Mouse (Mus musculus) monocyte, adult 2 months (primary cell): ENCODE measurements at regions not wholly inside any gene's neighbourhood (a gene's known extent, or its start where the extent isn't known, plus 50 kb on each side); places are given as distances from the start of the nearest gene placed in this dataset.

ENCODE experiments used
- DNase-seq, 2 experiments: peaks; one replicate each; pipeline ENCODE4 v3.0.0; 2022; ENCODE audit warnings: low spot score in 2 of 2, low read depth in 1 of 2

DNA sequence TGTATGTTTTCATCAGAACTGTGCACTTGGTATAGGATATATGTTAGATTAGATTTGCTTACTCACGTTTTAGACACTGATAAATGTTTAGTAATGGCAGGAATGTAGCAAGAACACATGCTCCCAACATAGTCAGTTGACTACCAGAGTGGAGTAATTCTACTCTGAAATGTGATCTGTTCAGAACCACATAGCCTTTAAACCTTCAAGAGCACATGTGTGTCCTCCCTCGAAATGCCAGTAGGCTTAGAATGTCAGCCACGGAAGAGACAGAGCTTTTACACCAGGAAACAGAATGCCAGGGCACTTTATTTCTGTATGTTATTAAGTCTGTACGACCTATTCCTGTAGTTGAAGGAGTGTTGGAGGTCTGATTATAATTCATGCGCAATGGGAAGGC, 51.3 kb upstream of the Cd28 start:
- DNase-seq: no peak

- no peak for DNase-seq
Measured at GRCm38 (mm10) chr1:60662301-60662986, 54.2 kb upstream of the Cd28 start.

DNA sequence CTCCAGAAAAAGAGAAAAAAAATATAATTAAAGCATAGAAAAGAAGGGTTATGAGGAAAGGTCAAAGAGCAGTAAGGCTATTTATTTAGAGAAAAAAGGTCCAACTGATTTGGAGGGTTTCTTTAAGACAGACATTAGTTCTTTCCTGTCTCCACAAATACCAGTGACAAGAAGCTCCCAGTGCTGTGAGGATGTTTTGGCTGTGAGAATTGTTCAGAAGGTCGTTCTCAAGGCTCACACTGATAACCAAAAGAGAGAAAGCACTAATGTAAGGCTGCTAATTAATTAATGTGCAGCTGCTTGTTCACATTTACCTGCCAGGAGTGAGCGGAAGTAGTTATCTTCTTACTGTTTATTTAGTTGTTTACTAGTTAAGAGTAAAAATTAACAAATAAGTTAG, 54.7 kb upstream of the Cd28 start:
- DNase-seq: no peak

DNA sequence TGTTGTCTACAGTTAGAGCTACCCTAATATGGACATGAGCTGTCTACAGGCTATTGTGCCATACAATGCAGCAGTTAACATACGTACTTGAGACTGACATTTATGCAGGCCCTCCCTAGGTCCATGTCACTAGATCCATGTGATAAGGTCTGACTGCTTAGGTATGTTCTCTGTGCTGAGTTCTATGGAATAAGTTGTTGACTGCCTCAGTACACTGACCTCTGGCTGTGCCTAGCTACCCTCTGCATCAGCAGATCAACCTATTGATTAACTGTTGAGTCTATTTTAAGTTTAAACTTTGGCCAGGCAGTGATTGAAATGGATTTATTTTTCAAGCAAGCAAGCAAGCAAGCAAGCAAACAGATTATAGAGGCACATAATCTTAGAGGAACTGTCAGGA, 57.0 kb upstream of the Cd28 start:
- no peak for DNase-seq

- no peak for DNase-seq
Measured at GRCm38 (mm10) chr1:60659041-60659440, 57.6 kb upstream of the Cd28 start.

DNA sequence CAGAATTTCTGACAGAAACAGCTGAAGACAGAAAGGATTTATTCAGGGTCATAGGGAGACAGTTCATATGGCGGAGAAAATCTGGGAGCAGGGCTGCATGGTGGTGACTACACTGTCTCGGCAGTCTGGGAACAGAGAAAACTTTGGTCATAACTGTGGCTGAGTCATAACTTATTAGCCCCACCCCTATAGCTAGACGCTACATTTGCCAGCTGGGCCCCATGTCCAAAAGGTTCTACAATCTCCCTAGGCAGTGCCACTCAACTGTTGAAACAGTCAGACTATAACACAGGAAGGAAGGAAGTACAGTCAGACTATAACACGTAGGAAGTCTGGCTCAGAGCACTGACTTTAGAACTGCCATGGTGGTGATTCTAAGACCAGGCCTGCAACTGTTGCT, 58.2 kb upstream of the Cd28 start:
- DNase-seq: no peak

- DNase-seq: no peak
Measured at GRCm38 (mm10) chr1:60657511-60657910, 59.1 kb upstream of the Cd28 start.

GRCm38 (mm10) chr1:60656976-60657375, 59.6 kb upstream of the Cd28 start:
- no peak for DNase-seq

DNA sequence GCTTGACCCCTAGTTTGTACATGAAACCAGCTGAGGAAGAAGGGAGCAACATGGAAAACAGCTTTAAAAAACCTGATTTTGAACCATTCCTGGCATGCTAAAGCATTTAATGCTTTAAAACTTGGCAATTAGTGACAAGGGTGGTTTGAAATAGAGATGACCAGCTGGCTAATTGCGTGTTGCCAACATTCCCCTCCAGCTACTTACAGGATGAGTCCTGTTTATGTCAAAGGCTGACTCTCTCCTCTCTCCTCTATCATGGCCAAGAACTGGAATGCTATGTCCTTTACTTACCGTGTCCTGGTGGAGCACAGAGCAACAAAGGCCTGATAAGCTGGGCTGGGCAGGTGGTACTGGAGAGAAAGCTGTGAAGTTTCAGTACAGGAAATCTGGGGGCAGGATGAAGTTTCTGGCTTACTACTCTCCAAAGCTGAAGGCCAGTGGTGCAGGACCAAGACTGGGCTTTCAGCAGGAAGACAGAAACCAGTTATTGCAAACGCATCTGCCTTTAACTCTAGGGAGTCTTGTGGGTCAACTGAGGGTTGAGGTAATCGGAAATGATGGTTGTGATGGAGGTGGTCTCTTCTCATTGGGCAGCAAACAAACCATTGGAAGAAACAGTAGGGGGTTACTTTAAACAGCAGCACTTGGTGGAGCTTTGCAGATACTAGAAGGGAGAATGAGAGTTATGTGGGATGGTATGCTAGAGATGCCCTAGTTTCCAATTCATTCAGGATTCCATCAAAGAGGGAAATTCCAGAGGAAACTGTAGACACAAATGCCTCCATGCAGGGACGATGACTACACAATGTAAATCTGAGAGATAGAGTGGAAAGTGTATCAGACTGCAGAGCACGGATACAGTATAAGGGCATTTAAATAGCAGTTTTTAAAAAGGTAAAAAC, 60.7 kb upstream of the Cd28 start:
- DNase-seq: no peak

DNA sequence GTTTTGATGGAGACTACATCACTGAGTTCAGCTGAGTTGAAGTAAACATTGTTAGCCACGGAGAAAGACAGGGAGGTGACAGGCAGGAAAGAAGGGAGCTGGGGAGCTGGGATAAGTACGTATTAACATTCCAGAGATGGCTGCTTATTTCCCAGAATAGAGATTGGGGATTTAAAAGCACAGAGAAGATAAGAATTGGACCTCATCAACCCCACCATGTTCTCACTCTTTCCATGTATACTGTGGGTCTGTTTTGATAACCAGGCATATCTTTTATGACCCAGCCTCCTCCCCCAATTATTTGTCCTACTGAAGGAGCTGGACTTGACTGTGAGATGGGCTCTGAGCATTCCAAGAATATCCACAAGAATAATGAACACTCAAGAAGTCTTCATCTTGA, 61.4 kb upstream of the Cd28 start:
- no peak for DNase-seq

DNA sequence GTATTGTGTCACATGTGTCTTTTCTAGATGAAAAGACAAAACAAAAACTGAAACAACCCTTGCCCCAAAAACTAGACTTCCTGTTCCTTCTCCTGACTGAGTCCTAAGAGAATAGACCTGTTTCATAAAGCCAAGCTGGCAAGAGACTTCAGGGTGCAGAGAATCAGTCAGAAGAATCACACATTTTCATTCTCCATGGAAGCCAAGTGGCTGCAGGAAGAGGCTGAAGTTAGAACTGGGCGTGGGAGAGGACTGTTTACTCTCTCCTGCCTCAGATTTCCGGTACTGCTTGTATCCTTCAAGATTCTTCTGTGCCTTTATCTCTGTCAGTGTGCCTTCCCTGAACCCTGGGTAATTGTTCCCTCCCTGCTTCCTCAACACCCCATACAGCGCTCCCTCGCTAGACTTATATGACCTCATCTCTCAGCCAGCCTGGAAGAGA, 64.0 kb upstream of the Cd28 start:
- no peak for DNase-seq

DNA sequence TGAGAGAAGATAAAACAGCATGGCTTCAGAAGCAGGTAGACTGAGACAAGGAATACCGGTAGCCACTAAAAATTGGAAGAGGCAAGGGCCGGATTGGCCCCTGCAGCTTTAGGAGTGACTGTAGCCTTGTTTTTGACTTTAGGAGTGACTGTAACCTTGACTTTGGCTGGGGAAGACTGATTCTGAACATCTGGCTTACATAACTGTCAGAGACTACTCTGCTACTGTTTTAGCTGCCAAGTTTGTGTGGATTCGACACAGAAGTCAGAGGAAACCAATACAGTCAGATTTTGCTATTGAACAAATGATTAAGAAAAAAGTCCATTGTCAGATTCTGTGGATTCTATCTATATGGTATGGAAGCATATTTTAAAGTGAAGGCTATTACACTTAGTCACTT, 66.4 kb upstream of the Cd28 start:
- DNase-seq: no peak

DNA sequence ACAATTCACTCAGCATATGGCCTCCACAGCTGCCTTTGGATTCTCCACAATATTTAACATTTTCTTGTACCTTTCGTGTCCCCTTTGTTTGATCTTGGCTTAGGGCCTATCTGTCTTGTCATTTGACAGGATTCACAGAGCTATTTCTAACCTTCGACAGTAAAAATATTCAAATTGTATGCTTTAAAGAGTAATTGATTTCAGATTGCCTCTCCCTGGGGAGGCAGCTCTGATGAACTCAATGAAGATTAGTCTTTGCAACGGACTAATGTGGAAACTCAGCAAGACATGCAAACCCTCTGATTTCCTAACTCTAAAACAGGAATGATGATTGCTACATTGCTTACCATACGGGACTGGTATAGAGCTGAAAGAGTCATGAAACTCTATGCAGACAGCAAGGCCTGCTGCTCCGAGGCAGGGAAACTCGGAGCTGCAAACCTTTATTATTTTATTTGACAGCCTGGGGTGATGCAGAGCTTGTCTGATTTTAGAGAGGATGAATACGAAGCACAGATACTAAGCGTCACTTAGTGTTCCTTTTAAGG, 67.2 kb upstream of the Cd28 start:
- no peak for DNase-seq

DNA sequence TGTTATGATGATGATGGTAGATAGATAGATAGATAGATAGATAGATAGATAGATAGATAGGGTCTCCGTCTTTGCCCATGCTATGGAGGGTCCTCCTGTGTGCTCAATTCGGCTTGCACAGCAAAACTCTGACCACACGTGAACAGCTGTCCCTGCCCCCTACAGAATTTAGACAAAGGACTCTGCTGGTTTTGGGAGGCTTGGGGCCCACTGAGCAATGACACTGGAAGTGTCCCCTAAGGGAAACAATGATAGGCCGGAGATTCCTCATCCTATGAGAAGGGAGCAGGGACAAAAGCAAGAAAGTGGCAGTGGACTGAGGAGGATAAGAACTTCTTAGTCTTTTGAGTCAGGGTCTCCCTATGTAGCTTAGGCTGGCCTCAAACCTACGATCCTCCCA, 69.8 kb upstream of the Cd28 start:
- no peak for DNase-seq

DNA sequence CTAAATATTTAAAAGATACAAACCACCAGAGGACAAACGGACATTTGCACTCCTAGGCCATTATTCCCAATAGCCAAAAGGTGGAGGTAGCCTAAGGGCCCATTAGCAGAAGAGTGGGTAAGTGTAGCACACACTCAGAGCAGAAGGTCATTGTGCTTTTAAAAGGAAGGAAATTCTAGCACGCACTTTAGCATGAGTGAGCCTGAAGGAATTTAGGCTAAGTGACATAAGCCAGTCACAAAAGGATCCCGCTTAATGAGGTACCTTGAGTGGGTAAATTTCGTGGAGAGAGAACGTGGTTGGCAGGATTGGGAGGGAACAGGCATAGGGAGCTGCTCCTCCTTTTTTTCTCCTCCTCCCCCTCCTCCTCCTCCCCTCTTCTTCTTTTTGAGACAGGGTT, 70.4 kb upstream of the Cd28 start:
- DNase-seq: no peak

DNA sequence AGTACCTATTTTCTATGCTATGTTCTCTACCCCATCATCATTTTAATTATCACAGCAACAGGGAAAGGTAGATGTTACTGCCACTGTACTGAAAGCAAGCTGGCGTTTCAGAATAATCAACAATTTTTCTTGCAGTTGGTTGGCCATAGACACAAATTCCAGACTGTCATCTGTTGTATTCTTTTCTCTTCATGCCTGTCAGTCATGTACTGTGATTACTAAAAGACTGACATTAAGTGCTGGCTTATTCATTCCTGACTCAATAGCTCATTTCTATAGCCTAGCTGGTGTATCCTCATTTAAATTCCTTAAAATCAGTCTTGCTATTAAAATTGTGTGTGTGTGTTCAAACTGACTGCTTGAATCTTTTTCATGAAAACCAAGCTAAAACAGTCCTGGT, 71.4 kb upstream of the Cd28 start:
- no peak for DNase-seq

DNA sequence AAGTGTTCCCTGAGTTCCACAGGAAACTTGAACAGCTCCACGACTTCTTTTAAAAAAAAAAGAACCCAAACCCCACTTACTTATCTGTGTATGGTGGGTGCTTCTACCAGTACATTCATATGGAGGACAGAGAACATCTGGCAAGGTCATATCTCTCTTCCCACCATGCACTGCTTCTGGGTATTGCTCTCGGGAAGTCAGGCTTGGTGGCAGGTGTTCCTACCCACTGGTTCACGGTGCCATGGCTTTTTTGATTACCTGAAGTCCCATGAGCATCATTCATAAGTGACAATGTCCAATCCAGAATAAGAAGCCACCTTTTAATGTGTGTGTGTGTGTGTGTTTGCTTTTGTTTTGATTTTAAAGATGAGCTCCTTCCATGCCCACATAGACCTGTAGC, 73.8 kb upstream of the Cd28 start:
- DNase-seq: no peak

DNA sequence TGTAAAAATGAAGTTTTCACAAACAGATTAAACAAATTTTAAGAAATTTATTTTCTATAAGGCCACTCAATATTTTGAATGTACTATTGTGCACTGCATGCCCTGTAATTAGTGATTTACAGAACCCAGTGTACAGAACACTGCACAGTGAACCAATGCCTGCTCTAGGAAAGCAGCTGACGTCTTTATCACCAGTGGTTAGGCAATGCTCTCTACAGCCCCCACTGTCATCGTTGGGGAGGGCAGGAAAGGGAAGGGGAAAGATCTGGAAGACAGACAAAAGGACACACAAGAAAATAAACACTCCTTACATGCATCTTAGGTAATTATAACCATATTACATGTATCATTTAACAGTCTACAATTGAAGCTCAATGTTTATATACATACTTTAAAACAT, 74.4 kb upstream of the Cd28 start:
- no peak for DNase-seq

DNA sequence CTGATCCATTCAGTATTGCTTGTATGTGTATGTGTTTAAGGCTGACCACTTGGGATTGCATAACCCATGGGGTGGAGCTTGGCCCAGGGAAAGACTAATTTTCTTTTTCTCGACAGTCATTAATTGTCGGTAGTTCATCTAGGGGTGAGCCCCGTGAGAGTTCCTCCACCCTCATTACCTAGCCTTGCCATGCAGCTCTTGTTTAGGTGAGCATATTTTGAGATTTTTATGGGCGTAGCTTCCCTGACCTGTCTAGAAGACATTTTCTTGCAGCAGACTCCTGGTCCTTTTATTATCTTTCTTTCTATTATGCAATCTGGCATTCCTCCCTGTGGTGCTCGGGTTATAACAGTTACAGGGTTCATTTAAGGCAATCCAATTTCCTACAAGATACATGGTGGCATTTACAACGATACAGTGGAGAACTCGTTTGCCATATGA, 74.4 kb upstream of the Raph1 start:
- no peak for DNase-seq

GRCm38 (mm10) chr1:60639536-60639935, 72.6 kb upstream of the Raph1 start:
- DNase-seq: no peak

DNA sequence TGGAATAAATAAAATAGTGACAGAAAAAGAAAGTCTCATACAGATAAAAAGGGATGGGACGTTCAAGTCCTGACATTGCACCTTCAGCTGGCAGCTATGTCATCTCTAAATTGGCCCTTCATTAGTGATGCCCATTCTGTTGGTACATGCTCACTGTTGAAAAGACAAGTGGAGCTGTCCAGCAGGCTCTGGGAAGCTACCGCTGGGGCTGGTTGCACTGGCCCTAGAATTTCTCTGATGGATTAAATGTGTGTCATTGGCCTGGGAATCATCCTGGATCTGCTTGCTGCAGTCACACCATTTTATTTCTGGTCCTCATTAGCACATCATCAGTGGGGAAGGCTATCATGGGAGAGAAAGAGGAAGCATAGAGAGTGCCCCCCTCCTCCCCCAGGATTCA, 72.2 kb upstream of the Raph1 start:
- no peak for DNase-seq

GRCm38 (mm10) chr1:60636802-60637452, 70.0 kb upstream of the Raph1 start:
- DNase-seq: no peak
